Mouse (Mus musculus) layer of hippocampus, adult 9-11 months (tissue): ENCODE results near the gene Nkx2-1.
"Not testable (repeated sequence)": the region's sequence is repeated elsewhere in the genome, so short reads cannot be mapped to it uniquely, and the experiment has no call there.

ENCODE experiments used
- DNase-seq: peaks from one replicate; pipeline ENCODE4 v3.0.0; 2022

Nkx2-1 gene

GRCm38 (mm10) chr12:56536884-56537265, at the start of gene Nkx2-1:
TSS of gene Nkx2-1 (minus strand) at chr12:56536908.
- DNase-seq, result no peak

- DNase-seq, result peak; percentile 32
Observed at GRCm38 (mm10) chr12:56541068-56541467, 4.4 kb upstream of the Nkx2-1 start.

GRCm38 (mm10) chr12:56540591-56540990, 3.9 kb upstream of the Nkx2-1 start:
- no peak for DNase-seq

GRCm38 (mm10) chr12:56538601-56539000, 1.9 kb upstream of the Nkx2-1 start:
- DNase-seq, result no peak

GRCm38 (mm10) chr12:56537931-56538330, 1.2 kb upstream of the Nkx2-1 start:
- DNase-seq, result no peak

GRCm38 (mm10) chr12:56537342-56537741, 634 bp upstream of the Nkx2-1 start:
- DNase-seq, result no peak

GRCm38 (mm10) chr12:56536174-56536883, 379 bp downstream of the Nkx2-1 start:
- DNase-seq, result no peak

GRCm38 (mm10) chr12:56535411-56536173, 1.1 kb downstream of the Nkx2-1 start:
- no peak for DNase-seq

GRCm38 (mm10) chr12:56534651-56535326, 1.9 kb downstream of the Nkx2-1 start:
- no peak for DNase-seq

GRCm38 (mm10) chr12:56534311-56534650, 2.4 kb downstream of the Nkx2-1 start:
- DNase-seq, result no peak

- no peak for DNase-seq
Observed at GRCm38 (mm10) chr12:56533501-56534310, 3.0 kb downstream of the Nkx2-1 start.

GRCm38 (mm10) chr12:56532986-56533495, 3.7 kb downstream of the Nkx2-1 start:
- DNase-seq, result no peak

GRCm38 (mm10) chr12:56532142-56532541, 4.6 kb downstream of the Nkx2-1 start:
- DNase-seq, result no peak

- DNase-seq, result no peak
Observed at GRCm38 (mm10) chr12:56531051-56531620, 5.6 kb downstream of the Nkx2-1 start.

GRCm38 (mm10) chr12:56529931-56530330, 6.8 kb downstream of the Nkx2-1 start:
- DNase-seq, result no peak

- DNase-seq, result no peak
Observed at GRCm38 (mm10) chr12:56528881-56529681, 7.6 kb downstream of the Nkx2-1 start.

- DNase-seq, result no peak
Observed at GRCm38 (mm10) chr12:56528034-56528570, 8.6 kb downstream of the Nkx2-1 start.

GRCm38 (mm10) chr12:56527071-56527470, 9.6 kb downstream of the Nkx2-1 start:
- DNase-seq, result no peak

- not testable (repeated sequence) for DNase-seq
Observed at GRCm38 (mm10) chr12:56525219-56525797, 11.4 kb downstream of the Nkx2-1 start.

- DNase-seq, result no peak
Observed at GRCm38 (mm10) chr12:56524201-56524600, 12.5 kb downstream of the Nkx2-1 start.

- DNase-seq, result no peak
Observed at GRCm38 (mm10) chr12:56522191-56522590, 14.5 kb downstream of the Nkx2-1 start.
